Mouse (Mus musculus): ENCODE results near the gene Bglap3.
"Not testable (repeated sequence)": the region's sequence is repeated elsewhere in the genome, so short reads cannot be mapped to it uniquely, and the experiment has no call there.

- not testable (repeated sequence) for TF ChIP-seq EP300 (IDR thresholded peaks at IDR 0.05; ENCODE audit: low read depth in 1 of 2, low read length in 2 of 2); POLR2A (IDR thresholded peaks at IDR 0.05; ENCODE audit: control insufficient read depth in 1 of 2, insufficient read depth in 1 of 2, low read depth in 1 of 2, low read length in 2 of 2, poor library complexity in 1 of 2); RAD21 (IDR thresholded peaks at IDR 0.05; ENCODE audit: low read depth, low read length); ETS1 (IDR thresholded peaks at IDR 0.05; ENCODE audit: low read depth, low read length); CTCF (IDR thresholded peaks at IDR 0.05 in 2 of 3, conservative IDR thresholded peaks at IDR 0.05 in 1 of 3; ENCODE audit: control insufficient read depth in 1 of 3, insufficient read depth in 1 of 3, low read depth in 2 of 3, low read length in 3 of 3, poor library complexity in 1 of 3, severe bottlenecking in 1 of 3); MAFK (IDR thresholded peaks at IDR 0.05; ENCODE audit: borderline replicate concordance, low read depth, low read length)
Observed at GRCm38 (mm10) chr3:88372643-88373042, at the start of gene Bglap3.
